Mouse (Mus musculus) adrenal gland, adult 8-10 months (tissue): ENCODE measurements around the gene Atp1a1. TPM values are rescaled to one million over a fixed set of nuclear protein-coding genes. Genes with fewer than 3 reads are reported as not detected.

Source experiments
- DNase-seq: peaks from one replicate; pipeline ENCODE4 v3.0.0; 2022
- total RNA-seq, 4 experiments: library from RNA; stranded (reverse); gene quantifications; 2 replicates each; pipeline ENCODE4 v1.2.4; 2022

Gene Atp1a1
- total RNA-seq, 4 experiments from 2014 or later: 800 to 966 (median 845) TPM

GRCm38 (mm10) chr3:101592281-101593265, 11.9 kb downstream of the Atp1a1 start:
- no peak for DNase-seq

DNA sequence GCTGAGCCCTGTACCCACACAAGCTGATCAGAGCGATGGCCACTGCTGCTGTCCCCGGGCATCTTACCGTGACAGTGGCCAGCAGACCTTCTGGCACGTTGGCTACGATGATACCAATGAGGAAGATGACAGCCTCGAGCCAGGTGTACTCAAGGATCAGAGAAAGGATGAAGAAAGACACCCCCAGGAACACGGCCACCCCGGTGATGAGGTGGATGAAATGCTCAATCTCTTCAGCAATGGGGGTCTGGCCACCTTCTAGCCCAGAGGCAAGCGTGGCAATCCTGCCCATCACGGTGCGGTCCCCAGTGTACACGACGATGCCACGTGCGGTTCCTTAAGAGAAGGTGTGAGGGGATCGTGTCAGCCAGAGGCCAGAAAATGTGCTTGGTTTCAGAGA, 14.1 kb downstream of the Atp1a1 start:
- no peak for DNase-seq

DNA sequence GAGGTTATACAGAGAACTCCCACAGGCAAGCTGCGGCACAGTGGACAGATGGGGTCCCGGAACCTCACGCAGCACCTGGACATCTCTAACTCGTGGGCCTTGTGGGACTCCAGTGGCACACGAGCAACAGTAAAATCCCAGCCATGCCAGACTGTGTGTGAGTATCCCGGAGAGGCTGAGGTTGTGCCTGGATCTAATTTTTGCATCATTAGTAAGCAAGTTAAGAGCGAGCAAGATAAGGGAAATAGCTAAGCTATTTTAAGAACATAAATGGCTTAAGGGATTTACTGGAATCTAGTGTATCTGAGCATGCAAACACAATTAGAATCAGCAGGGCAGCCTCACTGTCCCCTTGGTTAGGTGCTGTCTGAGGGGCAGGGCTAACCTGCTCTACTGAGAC, 16.2 kb downstream of the Atp1a1 start:
- DNase-seq: no peak

DNA sequence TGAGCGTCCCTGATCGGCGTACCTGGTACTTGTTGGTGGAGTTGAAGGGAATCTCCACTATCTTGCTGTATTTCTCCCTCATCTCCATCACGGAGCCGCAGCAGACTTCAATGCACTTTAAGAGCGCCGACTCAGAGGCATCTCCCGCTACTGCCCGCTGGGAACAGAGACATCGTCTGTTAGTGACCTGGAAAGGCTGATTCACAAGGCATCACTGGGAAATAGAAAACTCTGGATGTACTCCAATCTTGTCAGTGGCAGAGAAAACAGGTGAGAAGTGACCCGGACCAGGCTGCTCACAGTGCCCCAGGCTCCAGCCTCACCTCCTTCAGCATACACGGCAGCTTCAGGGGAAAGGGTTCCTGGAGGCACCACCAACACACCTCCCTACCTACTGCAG, 17.7 kb downstream of the Atp1a1 start:
- no peak for DNase-seq

DNA sequence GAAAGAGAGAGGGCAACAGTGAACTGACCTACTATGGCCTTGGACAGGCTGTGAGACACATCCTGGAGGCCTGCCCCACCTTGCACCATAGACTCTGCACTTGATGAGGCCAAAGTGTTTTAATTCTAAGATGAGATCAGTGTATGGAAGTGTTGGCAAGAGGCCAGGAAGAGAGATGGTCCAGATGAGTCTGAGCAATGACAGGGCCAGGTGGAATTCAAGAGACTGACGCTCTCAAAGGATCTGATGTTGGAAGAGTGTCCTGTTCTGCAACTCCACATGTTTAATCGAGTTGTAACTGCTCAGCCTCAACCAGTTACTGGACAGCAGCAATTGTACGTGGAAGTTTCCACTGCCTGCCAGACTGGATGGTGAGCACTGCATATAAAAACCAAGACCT, 26.4 kb downstream of the Atp1a1 start:
- no peak for DNase-seq

- DNase-seq: no peak
Measured at GRCm38 (mm10) chr3:101577361-101577760, 27.1 kb downstream of the Atp1a1 start.

- DNase-seq: no peak
Measured at GRCm38 (mm10) chr3:101575527-101576085, 28.9 kb downstream of the Atp1a1 start.

- no peak for DNase-seq
Measured at GRCm38 (mm10) chr3:101574463-101575193, 29.9 kb downstream of the Atp1a1 start.

- no peak for DNase-seq
Measured at GRCm38 (mm10) chr3:101572991-101573390, 31.5 kb downstream of the Atp1a1 start.

GRCm38 (mm10) chr3:101572174-101572626, 32.3 kb downstream of the Atp1a1 start:
- no peak for DNase-seq

DNA sequence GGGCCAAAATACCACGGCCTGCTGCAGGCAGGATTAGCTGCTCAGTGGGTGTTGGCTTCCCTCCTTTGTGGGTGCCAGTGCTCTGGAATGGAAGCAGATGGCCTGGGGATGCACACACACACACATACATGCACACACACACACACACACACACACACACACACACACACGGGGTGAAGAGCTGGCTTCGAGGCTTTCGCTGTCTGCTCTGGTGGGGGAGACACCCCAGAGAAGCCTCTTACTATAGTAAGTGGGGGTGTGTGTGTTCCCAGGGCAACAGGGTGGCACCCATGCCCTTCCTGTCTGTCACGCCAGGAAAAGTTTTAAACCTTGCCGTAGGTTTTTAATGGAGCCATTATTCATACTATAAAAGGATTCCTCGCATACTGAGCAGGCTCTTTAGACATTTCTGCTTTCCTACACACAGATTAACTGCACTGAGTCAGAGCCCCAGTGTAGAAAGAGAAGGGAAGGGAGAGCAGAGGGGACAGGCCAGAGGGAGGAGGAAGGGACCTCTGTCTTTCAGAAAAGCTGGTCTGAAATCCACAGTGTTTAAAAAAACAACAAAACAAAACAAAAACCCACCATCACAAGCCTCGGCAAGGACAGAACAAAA, 32.9 kb downstream of the Atp1a1 start:
- DNase-seq: no peak

DNA sequence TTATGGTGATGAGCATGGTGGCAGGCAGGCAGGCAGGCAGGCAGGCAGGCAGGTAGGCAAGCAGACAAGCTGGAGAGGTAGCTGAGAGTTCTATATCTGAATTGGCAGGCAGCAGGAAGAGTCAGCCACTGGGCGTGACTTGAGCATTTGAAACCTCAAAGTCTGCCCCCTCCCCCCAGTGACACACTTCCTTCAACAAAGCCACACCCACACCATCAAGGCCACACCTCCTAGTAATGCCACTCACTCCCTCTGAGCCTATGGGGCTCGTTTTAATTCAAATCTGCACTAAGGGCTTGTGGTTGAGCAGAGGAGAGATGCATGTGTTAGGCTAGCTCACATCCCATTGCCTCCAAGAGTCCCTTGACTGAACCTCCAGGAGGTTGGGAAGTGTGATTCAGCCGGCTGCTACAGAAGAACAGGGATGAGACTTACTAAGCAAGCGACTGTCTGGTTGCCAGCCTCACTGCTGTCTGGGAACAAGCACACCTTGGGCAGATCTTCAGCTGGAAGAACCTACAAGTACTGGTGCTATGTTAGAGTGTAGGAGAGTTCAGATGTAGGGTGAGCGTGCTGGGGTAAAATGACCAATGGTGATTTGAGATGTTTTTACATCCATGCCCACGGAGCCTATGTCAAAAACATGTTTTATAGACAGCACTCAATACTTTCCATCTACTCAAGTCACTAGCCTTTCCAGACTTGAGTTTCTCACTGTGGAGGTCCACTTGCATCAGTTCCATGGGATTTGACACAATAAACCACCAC, 33.6 kb downstream of the Atp1a1 start:
- no peak for DNase-seq

DNA sequence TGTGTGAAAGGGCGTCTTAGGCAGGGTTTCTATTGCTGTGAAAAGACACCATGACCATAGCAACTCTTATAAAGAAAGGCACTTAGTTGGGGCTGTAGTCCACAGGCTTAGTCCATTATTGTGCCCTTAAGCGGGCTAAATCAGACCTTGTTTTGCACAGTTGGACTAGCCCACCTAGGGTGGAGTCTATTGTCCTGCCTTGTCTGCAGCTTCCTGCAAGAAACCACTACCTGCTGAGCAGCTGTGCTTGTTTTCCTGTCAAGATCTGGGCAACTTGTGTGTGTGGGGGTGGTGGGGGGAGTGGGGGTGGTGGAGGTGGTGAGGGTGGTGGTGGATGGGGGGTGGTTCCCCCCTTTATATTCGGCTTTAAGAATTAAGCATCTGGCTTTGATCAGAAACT, 34.2 kb downstream of the Atp1a1 start:
- no peak for DNase-seq

DNA sequence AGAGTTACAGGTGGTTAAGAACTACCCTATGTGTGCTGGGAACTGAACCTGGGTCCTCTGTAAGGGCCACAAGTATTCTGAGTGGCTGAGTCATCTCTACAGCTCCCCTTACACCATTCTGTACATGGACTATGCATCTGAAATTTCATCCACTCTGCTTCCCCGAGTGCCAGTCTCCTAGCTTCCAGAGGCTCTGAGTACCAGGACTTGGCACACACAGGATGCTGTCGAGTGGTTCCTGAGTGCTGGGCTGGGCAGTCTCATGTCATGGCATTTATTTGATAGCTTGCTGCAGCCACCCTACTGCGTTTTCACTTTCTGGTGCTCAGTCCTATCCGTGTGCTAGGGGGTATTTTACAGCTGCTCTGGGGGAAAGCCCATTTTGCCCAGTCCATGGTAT, 35.9 kb downstream of the Atp1a1 start:
- DNase-seq: no peak

DNA sequence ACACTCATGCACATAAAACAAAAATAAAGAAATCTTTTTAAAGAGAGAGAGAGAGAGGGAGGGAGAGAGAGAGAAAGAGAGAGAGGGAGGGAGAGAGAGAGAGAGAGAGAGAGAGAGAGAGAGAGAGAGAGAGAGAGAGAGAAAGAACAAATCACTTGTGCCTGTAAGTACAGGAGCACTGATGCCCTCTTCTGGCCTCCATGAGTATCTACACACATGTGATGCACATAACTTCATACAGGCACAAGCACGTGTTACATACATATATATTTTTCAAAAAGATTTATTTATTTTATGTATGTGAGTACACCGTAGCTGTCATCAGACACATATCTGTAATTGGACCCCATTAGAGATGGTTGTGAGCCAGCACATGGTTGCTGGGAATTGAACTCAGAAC, 40.5 kb downstream of the Atp1a1 start:
- no peak for DNase-seq

DNA sequence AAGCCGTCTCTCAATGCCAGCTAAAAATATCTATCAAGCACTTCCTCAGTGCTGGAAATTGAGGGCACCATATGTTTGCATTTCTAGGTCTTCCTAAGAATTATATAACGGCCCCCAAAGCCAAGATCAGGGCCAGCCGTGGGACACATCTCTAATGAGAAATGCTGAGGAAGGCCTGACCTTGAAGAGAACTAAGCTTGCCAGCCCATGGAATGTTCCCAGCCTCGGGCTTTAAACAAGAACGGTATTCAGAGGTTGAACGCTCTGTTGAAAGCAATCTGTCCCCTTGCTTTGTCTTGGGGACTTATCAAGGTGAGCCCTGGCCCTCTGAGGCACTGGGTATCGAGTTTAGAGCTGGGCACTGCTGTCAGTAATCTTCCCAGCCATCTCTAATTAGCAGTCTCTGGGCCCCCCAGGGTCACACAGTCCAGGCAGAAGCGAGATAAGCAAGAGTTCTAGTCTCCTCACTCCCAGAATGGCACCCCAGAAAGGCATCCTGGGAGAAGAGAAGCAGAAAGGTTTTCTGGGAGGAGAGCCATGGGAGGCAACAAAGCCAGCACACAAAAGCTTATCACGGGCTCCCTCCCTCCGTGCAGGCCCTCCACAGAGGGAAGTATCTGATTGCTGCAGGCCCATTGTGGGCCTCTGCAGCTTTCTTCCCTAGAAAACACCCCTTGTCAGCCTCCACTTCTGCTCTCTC, 41.8 kb downstream of the Atp1a1 start:
- no peak for DNase-seq

DNA sequence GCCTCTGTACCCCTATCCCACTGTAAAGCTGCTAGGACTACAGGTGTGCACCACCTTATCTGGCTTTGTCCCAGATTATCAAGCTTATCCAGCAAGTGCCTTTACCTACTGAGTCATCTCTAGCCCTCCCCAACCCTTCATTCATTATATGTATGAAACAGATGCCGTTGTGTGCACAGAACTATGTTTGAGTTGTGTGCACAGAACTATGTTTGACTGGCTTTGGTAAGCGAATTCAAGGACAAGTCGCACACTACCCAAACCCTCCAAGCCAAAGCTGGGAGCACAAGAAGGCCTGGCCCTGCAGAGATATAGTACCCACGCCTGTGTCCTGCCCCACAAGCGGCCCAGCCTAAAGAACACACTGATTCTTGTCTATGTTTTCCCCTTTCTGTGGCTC, 42.5 kb downstream of the Atp1a1 start:
- no peak for DNase-seq

DNA sequence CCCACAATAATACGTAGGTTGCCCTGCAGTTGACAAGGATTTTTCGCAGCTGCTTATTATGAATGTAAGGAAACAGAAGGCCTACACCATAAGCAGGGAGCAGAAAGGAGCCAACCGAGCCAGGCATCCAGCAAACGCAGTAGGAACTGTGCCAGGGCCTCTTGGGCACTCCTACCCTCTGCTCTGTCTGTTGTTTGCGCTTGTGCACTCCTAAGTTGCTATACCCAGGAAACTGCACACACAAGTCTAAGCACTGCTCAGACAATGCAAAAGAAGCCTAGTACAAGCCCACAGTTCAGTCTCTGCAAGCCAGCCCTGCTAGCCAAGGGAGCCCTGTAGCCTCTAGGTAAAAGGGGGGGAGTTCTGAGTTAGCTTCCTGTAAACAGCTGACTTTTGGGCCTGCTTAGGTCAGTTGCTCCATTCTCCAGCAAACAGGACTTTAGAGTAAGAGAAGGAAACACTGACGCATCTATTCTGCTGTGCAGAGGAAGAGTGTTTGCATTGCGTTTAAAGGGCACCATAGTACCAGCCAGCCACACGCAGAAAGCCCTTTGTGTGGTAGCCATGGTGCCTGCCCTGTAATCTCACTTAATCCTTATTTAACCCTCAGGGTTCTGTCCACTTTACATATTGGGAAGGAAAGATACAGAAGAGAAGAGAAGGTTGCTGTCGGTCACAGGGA, 43.5 kb downstream of the Atp1a1 start:
- no peak for DNase-seq

DNA sequence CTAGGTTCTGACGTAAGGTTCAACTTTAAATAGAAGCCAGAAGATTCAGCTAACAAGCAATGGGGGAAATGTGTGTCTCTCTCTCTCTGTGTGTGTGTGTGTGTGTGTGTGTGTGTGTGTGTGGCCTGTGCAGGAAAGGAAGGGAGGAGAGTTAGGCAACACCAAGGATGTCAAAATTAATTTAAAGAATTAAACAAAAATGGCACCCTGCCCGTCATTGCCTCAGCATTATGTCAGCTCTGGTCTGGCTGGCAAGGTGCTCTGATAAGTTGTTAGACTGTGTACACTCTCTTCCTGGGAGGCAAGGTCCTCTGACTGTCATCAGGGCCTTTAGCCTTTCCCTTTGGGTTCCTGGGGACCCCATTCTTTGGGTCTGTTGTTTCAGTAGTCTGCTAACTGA, 47.8 kb downstream of the Atp1a1 start:
- no peak for DNase-seq
